Mouse (Mus musculus): ENCODE results near the gene St3gal2.
A peak's percentile ranks its signal among the peaks of the same experiment; 100 is the strongest.
"Not testable (repeated sequence)": the region's sequence is repeated elsewhere in the genome, so short reads cannot be mapped to it uniquely, and the experiment has no call there.

The St3gal2 gene

GRCm38 (mm10) chr8:110996641-110997430, 77.1 kb downstream of the St3gal2 start:
- no peak for DNase-seq (ENCODE audit: low spot score)

GRCm38 (mm10) chr8:110997547-110998531, 78.1 kb downstream of the St3gal2 start, which contains the start of gene Ddx19a:
Gene Ddx19a, minus strand, starts transcription at chr8:110997800.
- DNase-seq (ENCODE audit: low spot score) = peak; percentile 93

GRCm38 (mm10) chr8:111010230-111010991, 90.7 kb downstream of the St3gal2 start:
- not testable (repeated sequence) for DNase-seq (ENCODE audit: low spot score)
